12 mouse cellular contexts compared by ENCODE assay signal in the genomic region with DNA sequence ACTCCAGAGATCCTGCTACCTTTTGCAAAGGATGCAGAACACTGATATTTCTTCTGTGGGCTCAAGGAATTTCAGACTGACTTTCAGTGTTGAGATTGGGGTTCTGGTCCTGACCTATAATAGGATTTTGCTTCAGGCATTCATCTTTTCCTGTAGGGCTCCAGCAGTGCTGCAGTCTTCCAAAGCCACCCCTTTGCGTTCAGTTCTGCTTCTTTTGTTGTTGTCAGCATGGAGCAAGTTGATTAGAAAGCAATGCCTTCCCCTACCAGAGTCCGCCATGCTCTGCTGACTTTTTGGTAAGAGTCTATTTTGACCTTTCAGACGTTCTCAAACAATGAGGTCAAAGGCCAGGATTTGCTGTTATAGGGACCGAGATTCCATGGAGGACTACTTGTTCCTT.
"Had no signal": no experiment of that assay in that cellular context is flagged by ENCODE, and none has a peak within 500 bp of the region (broad histone marks: within the 10 kb centered on the region; RNA-seq: fewer than 3 reads in every experiment).

No protein-coding gene starts in this region.

- H3K4me1 ChIP-seq: limb, embryonic 13.5 days; liver, embryonic 15.5 days had no signal

- H3K4me2 ChIP-seq: limb, embryonic 13.5 days; liver, embryonic 15.5 days had no signal

- H3K27me3 ChIP-seq: limb, embryonic 13.5 days; liver, embryonic 15.5 days had no signal

- H3K27ac ChIP-seq: limb, embryonic 13.5 days; liver, embryonic 15.5 days; stomach, postnatal 0 days had no signal

- ATAC-seq: lung, postnatal 0 days had no signal

- H3K9ac ChIP-seq: limb, embryonic 13.5 days; liver, embryonic 15.5 days had no signal

- DNase-seq: kidney, adult 8-10 months; kidney, postnatal 25 days; layer of hippocampus, adult 9-11 months; left cerebral cortex, postnatal 4 days; lung, adult 2 months; lung, postnatal 36 days; right cerebral cortex, postnatal 14 days; thymus, postnatal 4 days had no signal

- H3K4me3 ChIP-seq: limb, embryonic 13.5 days; liver, embryonic 15.5 days had no signal

- H3K9me3 ChIP-seq: limb, embryonic 13.5 days; liver, embryonic 15.5 days had no signal

- H3K36me3 ChIP-seq: limb, embryonic 13.5 days; liver, embryonic 15.5 days had no signal
